Comparison of ENCODE assay signal across 11 mouse cellular contexts in the genomic region with DNA sequence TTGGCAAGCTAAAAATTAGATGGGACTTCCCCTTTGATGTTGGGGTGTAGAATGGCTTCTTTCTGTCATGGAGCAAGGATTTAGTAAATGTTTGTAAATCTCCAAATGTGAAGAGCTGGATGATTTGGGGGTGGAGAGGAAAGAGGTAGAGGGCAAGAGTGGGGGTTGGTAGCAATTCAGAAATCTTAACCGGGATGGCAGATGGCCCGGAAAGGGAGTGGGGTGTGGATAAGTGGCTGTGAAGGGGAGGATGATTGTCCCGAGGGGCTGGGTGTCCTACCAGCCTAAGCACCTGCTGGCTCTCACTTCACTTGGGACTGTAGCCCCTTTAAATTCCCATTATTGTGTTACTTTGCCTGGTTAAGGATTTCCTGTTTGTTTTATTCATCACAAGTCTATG. TPM values are rescaled to one million over a fixed set of nuclear protein-coding genes. Genes with fewer than 3 reads are reported as not detected.
DNase-seq lines count a peak whose midpoint lies in the region; ATAC-seq and TF ChIP-seq lines count a peak whose summit lies in the region.
"Had no signal": no experiment of that assay in that cellular context is flagged by ENCODE, and none has a peak within 500 bp of the region (broad histone marks: within the 10 kb centered on the region; RNA-seq: fewer than 3 reads in every experiment).

No protein-coding gene starts in this region.

- peak overlapping the region; percentile 17; the same call in 1 of the 2 replicates for H3K9ac ChIP-seq in forebrain, embryonic 14.5 days (ENCODE audit: low read length)
- H3K9ac ChIP-seq in forebrain, embryonic 11.5 days (ENCODE audit: low read length): no peak overlapping the region
- H3K9ac ChIP-seq in hindbrain, embryonic 14.5 days: no peak overlapping the region
- no peak overlapping the region for H3K9ac ChIP-seq in hindbrain, embryonic 16.5 days (ENCODE audit: low read depth, low read length)
- H3K9ac ChIP-seq in stomach, embryonic 15.5 days: no peak overlapping the region
- H3K9ac ChIP-seq in stomach, postnatal 0 days (ENCODE audit: low read length): no peak overlapping the region

- no peak for TF ChIP-seq EP300 in stomach, postnatal 0 days (optimal IDR thresholded peaks at IDR 0.05)

- no peaks in the 10 kb centered on the region for H3K36me3 ChIP-seq in forebrain, embryonic 14.5 days (ENCODE audit: control insufficient read depth, insufficient read depth, low read length)
- H3K36me3 ChIP-seq in forebrain, embryonic 11.5 days (ENCODE audit: control insufficient read depth, insufficient read depth, low read length): no peaks in the 10 kb centered on the region
- no peaks in the 10 kb centered on the region for H3K36me3 ChIP-seq in hindbrain, embryonic 14.5 days (replicated peaks; ENCODE audit: control insufficient read depth, insufficient read depth)
- no peaks in the 10 kb centered on the region for H3K36me3 ChIP-seq in hindbrain, embryonic 16.5 days (ENCODE audit: control insufficient read depth, insufficient read depth, low read length)
- H3K36me3 ChIP-seq in stomach, embryonic 15.5 days: no peaks in the 10 kb centered on the region
- H3K36me3 ChIP-seq in stomach, postnatal 0 days (ENCODE audit: control insufficient read depth, insufficient read depth, low read length): no peaks in the 10 kb centered on the region

- no peak overlapping the region for H3K4me3 ChIP-seq in forebrain, embryonic 14.5 days (ENCODE audit: low read depth, low read length)
- no peak overlapping the region for H3K4me3 ChIP-seq in forebrain, embryonic 11.5 days (ENCODE audit: low read depth, low read length)
- no peak overlapping the region for H3K4me3 ChIP-seq in hindbrain, embryonic 14.5 days (replicated peaks; ENCODE audit: low read length)
- no peak overlapping the region for H3K4me3 ChIP-seq in hindbrain, embryonic 16.5 days (ENCODE audit: low read length)
- 0 out of 2 replicates have a peak overlapping the region, but pooled peaks have one; percentile 89 for H3K4me3 ChIP-seq in stomach, embryonic 15.5 days (replicated peaks)
- no peak overlapping the region for H3K4me3 ChIP-seq in stomach, postnatal 0 days (ENCODE audit: low read depth, low read length)

- DNase-seq in forebrain, embryonic 14.5 days (ENCODE audit: low spot score): no peak
- no peak for DNase-seq in forebrain, embryonic 11.5 days (ENCODE audit: low spot score)
- no peak for DNase-seq in hindbrain, embryonic 14.5 days (ENCODE audit: low spot score)
- no peak for DNase-seq in stomach, postnatal 0 days (ENCODE audit: low spot score)
- DNase-seq in urinary bladder, postnatal 4 days (ENCODE audit: low spot score in 2 of 2): no peak
- no peak for DNase-seq in T-cell, adult 2 months (ENCODE audit: low spot score)
- DNase-seq: B cell, adult 2 months; gastrocnemius, postnatal 14 days; kidney, adult 11 months had no signal

- no peaks in the 10 kb centered on the region for H3K27me3 ChIP-seq in forebrain, embryonic 14.5 days (replicated peaks; ENCODE audit: control insufficient read depth, insufficient read depth, low read length)
- H3K27me3 ChIP-seq in forebrain, embryonic 11.5 days (ENCODE audit: control insufficient read depth, insufficient read depth, low read length): no peaks in the 10 kb centered on the region
- H3K27me3 ChIP-seq in hindbrain, embryonic 14.5 days (ENCODE audit: control insufficient read depth, insufficient read depth, low read length): no peaks in the 10 kb centered on the region
- no peaks in the 10 kb centered on the region for H3K27me3 ChIP-seq in hindbrain, embryonic 16.5 days (replicated peaks; ENCODE audit: control insufficient read depth, insufficient read depth, low read length)
- no peaks in the 10 kb centered on the region for H3K27me3 ChIP-seq in stomach, embryonic 15.5 days (replicated peaks)
- H3K27me3 ChIP-seq in stomach, postnatal 0 days (ENCODE audit: control insufficient read depth, insufficient read depth, low read length): no peaks in the 10 kb centered on the region

- no peak for TF ChIP-seq CTCF in stomach, postnatal 0 days (IDR thresholded peaks at IDR 0.05; ENCODE audit: low read depth)

- peak overlapping the region; percentile 63; the same call in 1 of the 2 replicates for H3K4me2 ChIP-seq in forebrain, embryonic 14.5 days (ENCODE audit: low read length)
- H3K4me2 ChIP-seq in forebrain, embryonic 11.5 days (ENCODE audit: low read depth, low read length, severe bottlenecking): no peak overlapping the region
- H3K4me2 ChIP-seq in hindbrain, embryonic 14.5 days (replicated peaks): peak overlapping the region; percentile 58
- no peak overlapping the region; the same call in 1 of the 2 replicates for H3K4me2 ChIP-seq in hindbrain, embryonic 16.5 days (ENCODE audit: low read length)
- H3K4me2 ChIP-seq in stomach, embryonic 15.5 days: no peak overlapping the region
- no peak overlapping the region for H3K4me2 ChIP-seq in stomach, postnatal 0 days (replicated peaks; ENCODE audit: low read depth)

- H3K9me3 ChIP-seq in forebrain, embryonic 14.5 days (replicated peaks; ENCODE audit: control insufficient read depth, low read length): no peaks in the 10 kb centered on the region
- H3K9me3 ChIP-seq in forebrain, embryonic 11.5 days (ENCODE audit: control insufficient read depth, low read length): no peaks in the 10 kb centered on the region
- H3K9me3 ChIP-seq in hindbrain, embryonic 14.5 days (ENCODE audit: control insufficient read depth, low read length): no peaks in the 10 kb centered on the region
- H3K9me3 ChIP-seq in hindbrain, embryonic 16.5 days (ENCODE audit: control insufficient read depth, low read length): no peaks in the 10 kb centered on the region
- H3K9me3 ChIP-seq in stomach, embryonic 15.5 days: no peaks in the 10 kb centered on the region
- H3K9me3 ChIP-seq in stomach, postnatal 0 days (ENCODE audit: control insufficient read depth, low read length): no peaks in the 10 kb centered on the region

- H3K27ac ChIP-seq in forebrain, embryonic 14.5 days (ENCODE audit: low read depth, low read length): no peak overlapping the region
- no peak overlapping the region for H3K27ac ChIP-seq in forebrain, embryonic 11.5 days (ENCODE audit: low read depth, low read length)
- H3K27ac ChIP-seq in hindbrain, embryonic 14.5 days: no peak overlapping the region
- no peak overlapping the region for H3K27ac ChIP-seq in hindbrain, embryonic 16.5 days (ENCODE audit: low read depth, low read length)
- H3K27ac ChIP-seq in stomach, embryonic 15.5 days: no peak overlapping the region
- no peak overlapping the region for H3K27ac ChIP-seq in stomach, postnatal 0 days (replicated peaks)

- H3K4me1 ChIP-seq in forebrain, embryonic 14.5 days (ENCODE audit: control insufficient read depth, insufficient read depth, low read length): peaks cover 14% of the 10 kb centered on the region
- peaks cover 3% of the 10 kb centered on the region; the same call in 1 of the 2 replicates for H3K4me1 ChIP-seq in forebrain, embryonic 11.5 days (replicated peaks; ENCODE audit: control insufficient read depth, insufficient read depth, low read length)
- peaks cover 16% of the 10 kb centered on the region for H3K4me1 ChIP-seq in hindbrain, embryonic 14.5 days (replicated peaks; ENCODE audit: control insufficient read depth, insufficient read depth, low read length)
- peaks cover 18% of the 10 kb centered on the region for H3K4me1 ChIP-seq in hindbrain, embryonic 16.5 days (ENCODE audit: control insufficient read depth, insufficient read depth, low read depth, low read length)
- peaks cover 14% of the 10 kb centered on the region for H3K4me1 ChIP-seq in stomach, embryonic 15.5 days
- H3K4me1 ChIP-seq in stomach, postnatal 0 days (replicated peaks; ENCODE audit: control insufficient read depth, insufficient read depth): 0 out of 2 replicates have a peak, but pooled peaks cover 4% of the 10 kb centered on the region

- no peak for ATAC-seq in forebrain, embryonic 14.5 days
- no peak for ATAC-seq in forebrain, embryonic 11.5 days (replicated peaks; ENCODE audit: low FRiP score)
- no peak for ATAC-seq in hindbrain, embryonic 14.5 days (ENCODE audit: low FRiP score)
- ATAC-seq in hindbrain, embryonic 16.5 days: no peak
- ATAC-seq in stomach, embryonic 15.5 days (ENCODE audit: insufficient read depth, low FRiP score, low read depth): no peak
- ATAC-seq in stomach, postnatal 0 days (ENCODE audit: low FRiP score, low TSS enrichment): no peak

- 72% methylated on average over 3 of the region's 3 CpGs for WGBS in forebrain, embryonic 14.5 days
- WGBS in forebrain, embryonic 11.5 days: 77% methylated on average over 3 of the region's 3 CpGs
- WGBS in hindbrain, embryonic 14.5 days: 67% methylated on average over 3 of the region's 3 CpGs
- WGBS in hindbrain, embryonic 16.5 days: 68% methylated on average over 3 of the region's 3 CpGs
- WGBS in stomach, embryonic 15.5 days: 49% methylated on average over 3 of the region's 3 CpGs
- WGBS in stomach, postnatal 0 days: 51% methylated on average over 3 of the region's 3 CpGs

RNA-seq across cellular contexts. Expression of a gene that starts 1.7 kb away (rescaled TPM):
- 50.2 and 65.6 TPM in 2 replicates for polyA plus RNA-seq in forebrain, embryonic 14.5 days (2014; fragmentation: Nextera tagmentation; extraction: Ambion mirVana)
- 44.6 and 46.3 TPM in 2 replicates for polyA plus RNA-seq in forebrain, embryonic 11.5 days (2014; fragmentation: Nextera tagmentation; extraction: Ambion mirVana)
- 67.1 and 68.7 TPM in 2 replicates for polyA plus RNA-seq in hindbrain, embryonic 14.5 days (2014; fragmentation: Nextera tagmentation; extraction: Ambion mirVana)
- 60.7 and 66.7 TPM in 2 replicates for polyA plus RNA-seq in hindbrain, embryonic 16.5 days (2015; fragmentation: Nextera tagmentation; extraction: Ambion mirVana)
- polyA plus RNA-seq in stomach, embryonic 15.5 days (2015; fragmentation: Nextera tagmentation; extraction: Ambion mirVana): 31.0 and 31.5 TPM in 2 replicates
- polyA plus RNA-seq in stomach, postnatal 0 days (2015; fragmentation: Nextera tagmentation; extraction: Ambion mirVana): 28.1 and 28.8 TPM in 2 replicates

RNA-seq across cellular contexts. Expression of a gene that starts 4.0 kb away (rescaled TPM):
- polyA plus RNA-seq in forebrain, embryonic 14.5 days (2014; fragmentation: Nextera tagmentation; extraction: Ambion mirVana): 16.9 and 21.6 TPM in 2 replicates
- polyA plus RNA-seq in forebrain, embryonic 11.5 days (2014; fragmentation: Nextera tagmentation; extraction: Ambion mirVana): 23.5 and 25.9 TPM in 2 replicates
- polyA plus RNA-seq in hindbrain, embryonic 14.5 days (2014; fragmentation: Nextera tagmentation; extraction: Ambion mirVana): 25.0 and 26.0 TPM in 2 replicates
- polyA plus RNA-seq in hindbrain, embryonic 16.5 days (2015; fragmentation: Nextera tagmentation; extraction: Ambion mirVana): 8.7 and 16.9 TPM in 2 replicates
- polyA plus RNA-seq in stomach, embryonic 15.5 days (2015; fragmentation: Nextera tagmentation; extraction: Ambion mirVana): 19.3 and 22.2 TPM in 2 replicates
- 23.5 and 24.3 TPM in 2 replicates for polyA plus RNA-seq in stomach, postnatal 0 days (2015; fragmentation: Nextera tagmentation; extraction: Ambion mirVana)

Comparison
In these comparisons a context has a peak if more than half of its experiments do, and no peak if none do; other contexts are left out.
1. H3K4me2 ChIP-seq: peak in forebrain, embryonic 14.5 days (single experiment) and hindbrain, embryonic 14.5 days (single experiment); none in forebrain, embryonic 11.5 days (single experiment), hindbrain, embryonic 16.5 days (single experiment), stomach, embryonic 15.5 days (single experiment) and stomach, postnatal 0 days (single experiment).